Comparison of ENCODE assay signal across 8 mouse cellular contexts in the genomic region with DNA sequence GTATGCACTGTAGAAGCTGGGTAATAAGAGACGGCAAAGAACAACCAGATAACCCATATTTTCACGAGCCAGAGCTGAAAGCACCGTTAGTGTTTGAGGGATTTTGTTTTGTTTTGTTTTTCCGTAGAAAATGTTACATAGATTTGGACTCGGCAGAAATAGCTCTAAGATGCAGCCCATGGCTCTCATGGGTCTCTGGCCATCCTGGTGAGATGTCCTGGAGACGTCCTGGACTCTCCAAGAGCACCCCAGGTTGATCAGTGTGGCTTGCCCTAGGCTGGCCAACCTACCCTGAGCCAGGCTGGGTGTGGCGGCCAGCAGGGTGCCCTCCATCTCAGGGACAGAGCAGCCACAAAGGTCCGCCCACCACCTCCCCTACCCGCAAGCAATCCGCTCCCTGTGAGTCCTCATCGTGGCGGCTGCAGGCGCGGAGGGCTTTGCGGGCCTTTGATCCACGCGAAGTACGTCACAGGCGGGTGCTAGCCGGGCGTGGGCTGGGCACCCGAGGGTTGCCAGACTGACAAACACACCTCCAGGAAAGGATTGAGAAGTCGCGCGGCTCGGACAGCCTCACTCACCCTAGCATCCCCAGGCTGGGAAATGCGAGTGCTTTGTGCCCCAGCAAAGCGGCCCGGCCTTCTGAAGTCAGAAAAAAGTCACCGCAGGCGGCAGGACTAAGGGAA. TPM values are rescaled to one million over a fixed set of nuclear protein-coding genes. Genes with fewer than 3 reads are reported as not detected.
DNase-seq lines count a peak whose midpoint lies in the region; ATAC-seq lines count a peak whose summit lies in the region.

No protein-coding gene starts in this region.

- peak; percentile 14 for DNase-seq in ovary, adult 18-20 months (ENCODE audit: low spot score)
- no peak for DNase-seq in ovary, postnatal 14 days (ENCODE audit: low spot score)
- peak; percentile 64 for DNase-seq in embryo, embryonic 10.5 days (ENCODE audit: low spot score)
- DNase-seq in testis, postnatal 10 days (ENCODE audit: low spot score), result peak; percentile 55
- DNase-seq in left cerebral cortex, adult 18-20 months (ENCODE audit: low spot score in 2 of 2), result no peak
- no peak for DNase-seq in left cerebral cortex, adult 8-10 months (ENCODE audit: low spot score in 2 of 2)

- peak; percentile 12 to 27 for ATAC-seq in hematopoietic stem cell, adult 5-6 weeks (replicated peaks in 1 of 2; ENCODE audit: insufficient read depth in 1 of 2, low FRiP score in 2 of 2, low TSS enrichment in 1 of 2, low read depth in 1 of 2, poor library complexity in 2 of 2, severe bottlenecking in 2 of 2)
- peak; percentile 23 for ATAC-seq in megakaryocyte, adult 5-6 weeks (ENCODE audit: poor library complexity, severe bottlenecking)

RNA-seq across cellular contexts. Expression of gene Cd247, which starts 52.2 kb away (rescaled TPM):
- 3.6 and 7.2 TPM in 2 replicates for total RNA-seq in hematopoietic stem cell, adult 5-6 weeks (2017)
- total RNA-seq in megakaryocyte, adult 5-6 weeks (2015), result 1.1 and 2.8 TPM in 2 replicates
- 2.1 and 3.7 TPM in 2 replicates for total RNA-seq in megakaryocyte, adult 5-6 weeks (2017)
- total RNA-seq in left cerebral cortex, adult 18-20 months (2021), result not detected
- not detected for total RNA-seq in left cerebral cortex, adult 8-10 months (2022)

Comparison
In these comparisons a context has a peak if more than half of its experiments do, and no peak if none do; other contexts are left out.
1. DNase-seq: peak in ovary, adult 18-20 months (single experiment), embryo, embryonic 10.5 days (single experiment) and testis, postnatal 10 days (single experiment); none in ovary, postnatal 14 days (single experiment), left cerebral cortex, adult 18-20 months (0 of 2) and left cerebral cortex, adult 8-10 months (0 of 2).